Mouse (Mus musculus) megakaryocyte-erythroid progenitor cell, adult 5-6 weeks (primary cell): Measurements from ENCODE around the gene Sympk. TPM values are rescaled to one million over a fixed set of nuclear protein-coding genes. Genes with fewer than 3 reads are reported as not detected.
A peak's percentile ranks its signal among the peaks of the same experiment; 100 is the strongest.

ENCODE experiments used
- ATAC-seq: replicated peaks from 2 replicates; pipeline ENCODE4 v1.8.0; 2016; ENCODE audit warnings: mild to moderate bottlenecking, inconsistent platforms; ENCODE audit not compliant: severe bottlenecking, poor library complexity, low FRiP score, low TSS enrichment
- total RNA-seq, 2 experiments: library from RNA; stranded (forward) in 1 of 2; stranded (reverse) in 1 of 2; fragments of 200-1000, 215-1000 nt in 1 of 2; fragments of >200 nt in 1 of 2; fragmentation: Nextera tagmentation in 1 of 2; gene quantifications; 2 replicates each; pipeline ENCODE4 v1.2.3; 2014 to 2017

Sympk gene
- total RNA-seq (2014; fragmentation: Nextera tagmentation), result 73.9 and 91.0 TPM in 2 replicates
- total RNA-seq (2017), result 35.3 and 52.2 TPM in 2 replicates

- peak; percentile 84 for ATAC-seq
Measured at GRCm38 (mm10) chr7:19024096-19024506, at the start of gene Sympk. Gene Sympk (plus strand): TSS chr7:19024377.

- no peak for ATAC-seq
Measured at GRCm38 (mm10) chr7:18978381-18978780, 45.8 kb upstream of the Sympk start.

GRCm38 (mm10) chr7:18986503-18986902 is 37.7 kb upstream of the Sympk start:
- ATAC-seq, result peak; percentile 60

- ATAC-seq, result no peak
Measured at GRCm38 (mm10) chr7:18987100-18987499, 37.1 kb upstream of the Sympk start, which contains the start of gene Nanos2. Gene Nanos2 (plus strand): TSS chr7:18987400.

- ATAC-seq, result no peak
Measured at GRCm38 (mm10) chr7:18987747-18988146, 36.4 kb upstream of the Sympk start.

GRCm38 (mm10) chr7:18988780-18989179 is 35.4 kb upstream of the Sympk start:
- no peak for ATAC-seq

GRCm38 (mm10) chr7:18989995-18990394 is 34.2 kb upstream of the Sympk start:
- ATAC-seq, result no peak

- ATAC-seq, result peak; percentile 82
Measured at GRCm38 (mm10) chr7:18990601-18991295, 33.4 kb upstream of the Sympk start, which contains the start of gene Mypop. Gene Mypop (plus strand): TSS chr7:18991245.

GRCm38 (mm10) chr7:18991660-18992293 is 32.4 kb upstream of the Sympk start:
- ATAC-seq, result no peak

- ATAC-seq, result no peak
Measured at GRCm38 (mm10) chr7:18992294-18992675, 31.9 kb upstream of the Sympk start.

- no peak for ATAC-seq
Measured at GRCm38 (mm10) chr7:18993036-18993435, 31.1 kb upstream of the Sympk start.

- ATAC-seq, result no peak
Measured at GRCm38 (mm10) chr7:18998835-18999234, 25.3 kb upstream of the Sympk start.

GRCm38 (mm10) chr7:19000421-19000820 is 23.8 kb upstream of the Sympk start:
- no peak for ATAC-seq

GRCm38 (mm10) chr7:19001066-19001806 is 22.9 kb upstream of the Sympk start:
- peak; percentile 51 for ATAC-seq

- ATAC-seq, result no peak
Measured at GRCm38 (mm10) chr7:19001807-19002085, 22.4 kb upstream of the Sympk start.

- ATAC-seq, result no peak
Measured at GRCm38 (mm10) chr7:19002115-19002514, 22.1 kb upstream of the Sympk start.

- ATAC-seq, result peak; percentile 62
Measured at GRCm38 (mm10) chr7:19002848-19003498, 21.2 kb upstream of the Sympk start.

- peak; percentile 53 for ATAC-seq
Measured at GRCm38 (mm10) chr7:19003902-19004630, 20.1 kb upstream of the Sympk start, which contains the start of gene Irf2bp1. Gene Irf2bp1 (plus strand): TSS chr7:19004044.

GRCm38 (mm10) chr7:19004631-19005079 is 19.5 kb upstream of the Sympk start:
- ATAC-seq, result no peak
